In the genomic region with DNA sequence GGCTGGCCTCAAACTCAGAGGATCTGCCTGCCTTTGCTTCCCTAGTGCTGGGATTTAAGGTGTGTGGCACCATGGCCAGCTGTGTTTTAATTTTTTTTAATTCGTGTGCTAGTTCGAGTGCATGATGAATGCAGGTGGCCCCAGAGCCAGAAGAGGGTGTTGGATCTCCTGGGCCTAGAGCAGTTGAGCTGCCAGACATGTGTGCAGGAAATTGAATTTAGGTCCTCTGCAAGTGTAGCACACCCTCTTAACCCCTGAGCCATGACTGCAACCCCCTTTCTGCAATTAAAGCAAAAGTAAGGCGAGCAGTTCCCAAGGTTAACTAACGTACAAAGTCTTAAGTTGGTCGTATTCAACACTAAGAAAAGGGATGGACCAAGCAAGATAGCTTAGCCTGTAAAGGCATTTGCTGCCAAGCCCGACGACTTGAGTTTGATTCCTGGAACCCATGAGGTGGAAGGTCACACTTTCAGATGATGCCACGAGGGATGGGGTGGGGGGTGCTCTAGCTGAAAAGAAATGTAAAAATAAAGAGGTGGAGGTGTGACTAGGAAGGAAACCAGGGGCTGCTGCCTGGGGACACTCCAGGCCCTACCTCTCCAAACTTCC, we compare ENCODE assay signal across 8 mouse cellular contexts. TPM values are rescaled to one million over a fixed set of nuclear protein-coding genes. Genes with fewer than 3 reads are reported as not detected.
DNase-seq lines count a peak whose midpoint lies in the region; ATAC-seq and TF ChIP-seq lines count a peak whose summit lies in the region.

No protein-coding gene starts in this region.

- H3K4me1 ChIP-seq in liver, adult 2 months (ENCODE audit: control insufficient read depth, insufficient read depth, low read length) = peaks cover 10% of the 10 kb centered on the region
- peaks cover 38% of the 10 kb centered on the region for H3K4me1 ChIP-seq in embryonic facial prominence, embryonic 13.5 days
- peaks cover 9% of the 10 kb centered on the region for H3K4me1 ChIP-seq in small intestine, adult 2 months (ENCODE audit: control insufficient read depth, insufficient read depth, insufficient read length, low read length)

- ATAC-seq in embryonic facial prominence, embryonic 13.5 days (ENCODE audit: insufficient number of reproducible peaks, insufficient read depth, low FRiP score, low TSS enrichment, low read depth) = no peak

- no peak for TF ChIP-seq CTCF in liver, adult 2 months (IDR thresholded peaks at IDR 0.05; ENCODE audit: low read depth, low read length)
- TF ChIP-seq CTCF in small intestine, adult 2 months (IDR thresholded peaks at IDR 0.05; ENCODE audit: extremely low read depth, insufficient read length, insufficient replicate concordance, low read depth, low read length) = no peak

- DNase-seq in liver, adult 2 months (ENCODE audit: extremely low read depth, low read depth, low spot score) = no peak
- no peak for DNase-seq in liver
- DNase-seq in kidney, postnatal 14 days = peak; percentile 41
- no peak for DNase-seq in urinary bladder, adult 18-20 months (ENCODE audit: low spot score in 2 of 2)
- no peak for DNase-seq in layer of hippocampus, postnatal 25 days (ENCODE audit: extremely low spot score in 1 of 2, low spot score in 1 of 2)
- no peak for DNase-seq in layer of hippocampus, postnatal 10 days (ENCODE audit: low spot score in 2 of 2)

- peak overlapping the region; percentile 83 for H3K4me3 ChIP-seq in liver, adult 2 months (ENCODE audit: insufficient read depth, low read depth, low read length)
- peak overlapping the region; percentile 54 for H3K4me3 ChIP-seq in embryonic facial prominence, embryonic 13.5 days
- peak overlapping the region; percentile 89 for H3K4me3 ChIP-seq in small intestine, adult 2 months (ENCODE audit: low read depth, low read length)

- 59% methylated on average over 8 of the region's 8 CpGs for WGBS in liver, adult 2 months
- 30% methylated on average over 8 of the region's 8 CpGs for WGBS in embryonic facial prominence, embryonic 13.5 days
- 34% methylated on average over 8 of the region's 8 CpGs for WGBS in small intestine, adult 2 months

- no peaks in the 10 kb centered on the region for H3K27me3 ChIP-seq in liver, adult 2 months (ENCODE audit: control insufficient read depth, insufficient read depth, low read length)
- H3K27me3 ChIP-seq in embryonic facial prominence, embryonic 13.5 days = no peaks in the 10 kb centered on the region
- no peaks in the 10 kb centered on the region for H3K27me3 ChIP-seq in small intestine, adult 2 months (ENCODE audit: control insufficient read depth, insufficient read depth, low read length)

- H3K79me2 ChIP-seq in liver, adult 2 months (ENCODE audit: control insufficient read depth, insufficient read depth, low read length) = no peaks in the 10 kb centered on the region

- no peak for TF ChIP-seq POLR2A in liver, adult 2 months (IDR thresholded peaks at IDR 0.05; ENCODE audit: extremely low read depth, insufficient read depth, low read length)
- no peak for TF ChIP-seq POLR2A in small intestine, adult 2 months (IDR thresholded peaks at IDR 0.05; ENCODE audit: low read depth, low read length)

- H3K36me3 ChIP-seq in liver, adult 2 months (ENCODE audit: control insufficient read depth, insufficient read depth, low read length) = no peaks in the 10 kb centered on the region
- no peaks in the 10 kb centered on the region for H3K36me3 ChIP-seq in embryonic facial prominence, embryonic 13.5 days
- no peaks in the 10 kb centered on the region for H3K36me3 ChIP-seq in small intestine, adult 2 months (ENCODE audit: control insufficient read depth, insufficient read depth, low read length)

- no peak overlapping the region for H3K27ac ChIP-seq in liver, adult 2 months (replicated peaks; ENCODE audit: insufficient read depth, low read depth, low read length)
- peak overlapping the region; percentile 91; the same call in 1 of the 2 replicates for H3K27ac ChIP-seq in embryonic facial prominence, embryonic 13.5 days
- no peak overlapping the region for H3K27ac ChIP-seq in small intestine, adult 2 months (ENCODE audit: insufficient read depth, low read depth, low read length)

- no peaks in the 10 kb centered on the region for H3K9me3 ChIP-seq in embryonic facial prominence, embryonic 13.5 days

- peak overlapping the region; percentile 88 for H3K4me2 ChIP-seq in embryonic facial prominence, embryonic 13.5 days

- peak overlapping the region; percentile 86 for H3K9ac ChIP-seq in liver, adult 2 months (ENCODE audit: low read depth, low read length)
- H3K9ac ChIP-seq in embryonic facial prominence, embryonic 13.5 days = peak overlapping the region; percentile 83

RNA-seq across cellular contexts. Expression of gene Ier2, which starts 24.6 kb away (rescaled TPM):
- total RNA-seq in liver, adult 2 months (2014; rRNA removed) = 13.1 and 15.6 TPM in 2 replicates
- 12.0 and 12.6 TPM in 2 replicates for polyA plus RNA-seq in liver, adult 2 months (2012; rRNA removed)
- polyA plus RNA-seq in embryonic facial prominence, embryonic 13.5 days (2015; fragmentation: Nextera tagmentation; extraction: Ambion mirVana) = 64.3 and 67.6 TPM in 2 replicates
- polyA plus RNA-seq in small intestine, adult 2 months (2012; rRNA removed) = 37.0 and 72.7 TPM in 2 replicates
- total RNA-seq in layer of hippocampus, postnatal 25 days (2021) = 1 to 10 TPM; 8.8 to 9.6 TPM
- 10 to 100 TPM; 10.8 to 12.7 TPM for total RNA-seq in layer of hippocampus, postnatal 10 days (2021)

RNA-seq across cellular contexts. Expression of gene Trmt1, which starts 48.1 kb away (rescaled TPM):
- 20.7 and 27.3 TPM in 2 replicates for total RNA-seq in liver, adult 2 months (2014; rRNA removed)
- polyA plus RNA-seq in liver, adult 2 months (2012; rRNA removed) = 44.6 and 58.6 TPM in 2 replicates
- polyA plus RNA-seq in embryonic facial prominence, embryonic 13.5 days (2015; fragmentation: Nextera tagmentation; extraction: Ambion mirVana) = 71.3 and 78.6 TPM in 2 replicates
- 38.3 and 55.2 TPM in 2 replicates for polyA plus RNA-seq in small intestine, adult 2 months (2012; rRNA removed)
- 100 to 1,000 TPM in 1 of 2 experiments, 10 to 100 TPM in 1; 83.4 to 101 TPM for total RNA-seq in layer of hippocampus, postnatal 25 days (2021)
- 100 to 1,000 TPM in 1 of 2 experiments, 10 to 100 TPM in 1; 99.8 to 105 TPM for total RNA-seq in layer of hippocampus, postnatal 10 days (2021)

RNA-seq across cellular contexts. Expression of gene Nacc1, which starts 49.6 kb away (rescaled TPM):
- 5.3 and 8.0 TPM in 2 replicates for total RNA-seq in liver, adult 2 months (2014; rRNA removed)
- 31.0 and 32.6 TPM in 2 replicates for polyA plus RNA-seq in liver, adult 2 months (2012; rRNA removed)
- 16.3 and 16.6 TPM in 2 replicates for polyA plus RNA-seq in embryonic facial prominence, embryonic 13.5 days (2015; fragmentation: Nextera tagmentation; extraction: Ambion mirVana)
- 57.2 and 104 TPM in 2 replicates for polyA plus RNA-seq in small intestine, adult 2 months (2012; rRNA removed)
- 10 to 100 TPM; 88.9 to 91.0 TPM for total RNA-seq in layer of hippocampus, postnatal 25 days (2021)
- total RNA-seq in layer of hippocampus, postnatal 10 days (2021) = 10 to 100 TPM; 73.7 to 75.3 TPM
